Mouse (Mus musculus) gastrocnemius, postnatal 4 days (tissue): Measurements from ENCODE around the gene Cux2. TPM values are rescaled to one million over a fixed set of nuclear protein-coding genes. Genes with fewer than 3 reads are reported as not detected.

ENCODE experiments used
- DNase-seq, 2 experiments: peaks; one replicate each; pipeline ENCODE4 v3.0.0; 2021 to 2022; ENCODE audit warnings: low spot score in 2 of 2, mixed read lengths in 2 of 2
- total RNA-seq, 2 experiments: library from RNA; stranded (reverse); gene quantifications; 2 replicates each; pipeline ENCODE4 v1.2.3; 2021

Cux2 gene
- total RNA-seq, 2 experiments from 2014 or later: 1.3 to 2.1 TPM

DNA sequence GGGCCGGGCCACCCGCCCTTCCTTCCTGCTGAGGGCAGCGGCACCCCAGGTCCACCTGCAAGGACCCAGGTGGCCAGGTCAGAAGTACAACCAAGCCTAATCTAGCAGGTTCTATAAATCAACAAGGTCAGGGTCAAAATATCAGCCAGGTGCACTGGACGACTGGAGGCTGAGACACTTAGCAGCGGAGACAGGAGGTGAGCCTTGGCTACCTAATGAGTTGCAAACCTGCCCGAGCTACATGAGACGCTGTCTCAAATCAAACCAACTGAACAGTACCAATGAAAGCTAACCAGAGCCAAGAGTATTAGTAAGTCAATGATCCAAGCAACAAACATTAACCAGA is 210.8 kb downstream of the Cux2 start:
- no peak for DNase-seq

DNA sequence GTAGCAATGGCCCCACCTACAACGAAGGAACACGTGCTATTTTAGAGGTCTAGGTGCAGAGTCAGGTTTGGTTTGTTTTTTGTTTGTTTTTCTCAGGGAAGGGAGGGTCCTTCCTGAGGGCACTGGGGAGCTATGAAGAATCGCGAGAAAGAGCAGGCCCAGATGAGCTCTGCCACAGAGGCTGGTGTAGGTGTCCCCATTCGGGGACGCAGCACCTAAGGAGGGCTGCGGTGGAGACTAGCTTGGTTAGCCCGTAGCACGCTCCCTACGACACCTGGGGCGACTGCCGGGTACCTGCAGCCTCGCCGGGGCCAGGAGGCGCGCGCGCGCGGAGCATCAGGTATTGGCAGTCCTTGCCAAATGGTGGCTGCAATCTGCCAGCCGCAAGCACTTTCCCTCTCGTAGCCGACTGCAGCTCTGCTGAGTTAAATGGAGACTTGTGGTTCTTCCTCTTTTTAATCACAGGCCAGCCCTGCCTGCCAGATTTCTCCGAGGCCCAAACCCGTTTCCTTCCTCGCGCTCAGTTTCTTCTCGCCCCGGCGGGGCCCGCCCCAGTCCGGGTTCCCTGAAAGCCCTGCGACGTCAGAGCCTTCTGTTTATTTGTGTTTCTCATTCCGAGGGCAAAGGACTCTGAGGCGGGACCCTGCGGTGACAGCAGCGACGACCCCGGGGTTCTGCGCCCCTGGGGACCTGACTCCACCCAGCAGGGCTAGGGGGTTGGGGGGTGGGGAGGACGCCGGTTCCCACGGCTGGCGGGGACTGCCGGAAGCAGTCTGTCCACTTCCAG is 211.4 kb downstream of the Cux2 start:
- peak in 1 of 2 experiments; percentile 47 for DNase-seq

DNA sequence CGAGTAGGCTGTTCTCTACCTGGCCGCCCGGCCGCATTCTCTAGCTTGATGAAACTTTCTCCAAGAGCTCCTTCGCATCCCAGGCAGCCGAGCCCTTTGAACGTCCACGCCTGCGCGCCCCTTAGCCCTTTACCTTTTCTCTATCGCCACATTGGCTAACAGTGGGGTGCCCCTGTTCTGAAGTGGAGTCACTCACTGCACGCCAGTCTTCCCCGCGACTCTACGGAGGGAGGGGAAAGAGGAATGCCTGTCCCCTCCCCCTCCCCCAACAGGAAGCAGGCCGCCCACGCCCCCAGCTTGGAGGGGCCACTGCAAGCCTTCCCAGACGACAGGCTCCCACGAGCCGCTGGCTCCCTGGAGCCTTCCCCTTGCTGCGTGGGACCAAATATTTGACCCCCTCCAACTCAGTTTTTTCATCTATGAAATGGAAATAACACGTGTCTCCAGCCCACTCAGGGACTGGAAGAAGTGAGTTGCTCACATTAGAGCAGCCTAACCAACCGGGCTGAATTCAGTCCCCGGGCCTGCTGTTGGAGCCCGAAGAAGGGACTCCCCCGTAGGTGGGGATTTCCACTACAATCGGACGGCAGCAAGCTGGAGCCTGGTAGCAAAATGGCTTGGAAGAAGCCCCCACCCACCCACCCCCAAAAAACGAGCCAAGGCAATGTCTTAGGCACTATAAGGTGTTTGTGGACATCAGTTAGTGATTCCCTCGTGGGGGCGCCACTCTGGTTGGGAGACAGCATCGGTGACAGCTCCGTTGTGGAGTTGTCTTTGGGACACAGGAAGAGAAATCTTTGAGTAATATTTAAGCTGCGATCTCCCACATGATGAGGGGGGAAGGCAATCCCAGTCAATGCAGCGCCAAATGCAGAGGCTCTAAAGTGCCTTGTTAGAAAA is 212.2 kb downstream of the Cux2 start, which contains the start of gene Sh2b3:
Gene Sh2b3, minus strand, starts transcription at position 206 of the 900 bp plus-strand sequence.
- DNase-seq: peak in 1 of 2 experiments; percentile 56

DNA sequence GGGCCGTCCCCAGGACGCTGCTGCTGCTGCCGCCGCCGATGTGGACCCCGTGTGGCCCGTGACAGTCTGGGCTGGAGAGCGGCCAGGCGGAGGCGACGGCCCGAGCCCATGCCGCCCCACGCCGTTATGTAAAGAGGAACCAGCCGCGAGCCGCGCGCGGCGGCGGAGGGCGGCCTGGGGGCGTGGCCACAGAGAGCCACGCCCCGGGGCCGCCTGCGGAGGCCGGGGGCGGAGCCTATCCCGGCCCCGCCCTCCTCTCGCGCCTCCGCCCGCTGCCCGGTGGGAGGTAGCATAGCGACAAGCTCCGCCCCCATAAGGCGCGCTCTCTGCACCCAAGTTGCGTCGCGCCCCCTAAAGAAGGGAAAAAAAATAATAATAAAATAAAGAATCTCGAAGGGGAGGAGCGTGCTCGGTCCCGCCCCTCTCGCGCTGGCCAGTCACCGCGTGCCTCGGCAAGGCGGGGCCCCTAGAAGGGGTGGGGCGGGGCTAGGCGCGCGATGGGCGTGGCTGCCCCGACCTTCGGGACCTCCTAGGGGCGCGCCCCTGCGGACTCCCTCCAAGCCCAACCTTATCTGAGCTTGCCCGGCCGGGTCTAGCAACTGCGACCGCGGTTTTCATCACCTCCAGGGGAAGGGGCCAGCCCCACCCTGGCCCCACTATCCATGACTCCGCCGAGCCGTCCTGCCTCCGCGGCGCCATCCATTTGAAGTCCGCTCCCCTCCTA is 213.0 kb downstream of the Cux2 start:
- DNase-seq: peak; percentile 80 to 92

DNA sequence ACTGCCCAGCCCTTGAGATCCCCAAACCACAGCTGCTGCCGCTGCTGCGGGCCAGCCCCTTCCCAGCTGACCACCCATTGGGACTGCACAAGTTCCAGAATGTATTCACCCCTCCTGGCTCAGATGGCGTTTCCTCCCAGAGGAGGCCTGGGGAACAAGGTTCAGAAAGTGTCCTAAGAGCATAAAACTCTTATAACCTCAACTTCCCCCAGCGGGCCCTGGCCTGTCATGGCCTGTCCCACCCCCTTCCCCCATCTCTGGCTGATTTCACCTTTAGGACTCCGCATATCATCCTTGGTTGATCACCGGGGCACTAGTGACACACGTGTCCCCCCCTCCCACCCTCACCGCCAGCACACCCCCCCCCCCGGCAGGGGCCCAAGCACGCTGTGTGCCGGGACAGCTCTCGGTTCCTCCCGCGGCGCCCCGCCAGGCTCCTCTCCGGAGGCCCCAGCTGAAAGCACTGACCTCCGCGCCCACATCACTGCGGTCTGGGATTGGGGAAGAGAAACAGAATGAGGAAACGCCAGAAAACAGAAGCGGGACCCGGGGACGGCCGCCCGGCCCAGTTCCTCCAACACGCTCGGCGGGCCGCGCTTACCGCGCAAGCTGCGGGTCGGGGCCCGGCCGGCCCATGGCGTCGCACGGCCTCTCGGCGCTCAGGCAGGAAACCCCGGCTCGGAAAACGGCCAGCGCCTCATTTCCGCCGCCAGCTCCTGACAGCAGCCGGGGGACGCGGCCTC is 213.8 kb downstream of the Cux2 start:
- peak in 1 of 2 experiments; percentile 25 for DNase-seq

DNA sequence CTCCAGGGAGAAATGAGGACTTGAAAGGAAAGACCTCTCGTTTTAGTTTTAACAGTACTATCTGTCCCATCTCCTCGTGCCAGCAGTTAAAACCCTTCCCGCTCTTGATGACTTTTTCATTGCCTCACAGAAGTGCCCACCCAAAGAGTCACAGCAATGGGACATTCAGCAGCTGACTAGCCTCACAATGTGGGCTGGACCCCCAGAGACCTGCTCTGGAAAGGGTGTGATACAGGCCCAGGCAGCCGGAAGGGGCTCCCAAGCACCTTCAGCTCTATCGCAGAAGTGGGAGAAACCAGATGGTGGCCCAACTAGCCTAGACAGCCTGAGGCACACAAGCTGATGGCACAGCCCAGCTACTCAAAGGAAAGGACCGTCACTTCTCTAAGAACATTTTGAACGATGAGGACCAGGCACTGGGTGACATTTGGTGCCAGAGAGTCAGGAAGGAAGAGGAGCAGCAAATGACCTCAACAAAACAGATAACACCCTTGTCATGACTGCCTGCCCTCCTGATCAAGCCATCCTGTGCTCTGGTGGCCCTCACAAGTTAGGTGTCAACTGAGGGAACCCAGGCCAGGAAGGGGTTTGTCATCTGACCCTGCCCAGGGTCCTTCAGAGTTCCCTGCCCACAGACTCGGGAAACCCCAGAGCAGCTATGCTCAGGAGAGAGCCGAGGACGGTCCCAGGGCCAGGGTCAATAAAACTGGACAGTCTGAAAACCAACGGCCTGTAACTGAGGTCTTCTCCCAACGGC is 214.7 kb downstream of the Cux2 start:
- no peak for DNase-seq

DNA sequence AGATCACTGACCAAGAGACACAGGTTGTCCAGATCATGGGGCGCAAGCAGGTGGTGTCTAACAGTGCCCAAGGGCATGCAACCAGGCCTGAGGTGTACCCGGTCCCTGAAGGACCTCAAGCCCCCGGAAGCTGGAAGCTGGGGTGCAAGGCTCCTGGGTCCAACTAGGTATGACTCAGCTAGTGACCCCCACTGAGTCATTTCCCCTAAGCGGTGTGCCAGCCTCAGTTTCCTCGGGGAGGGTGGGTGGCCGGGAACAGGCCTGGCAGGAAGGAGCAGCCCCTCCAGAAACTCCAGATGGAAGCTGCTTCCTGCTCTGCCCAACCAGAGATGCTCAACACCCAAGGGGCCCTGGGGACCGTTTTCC is 215.7 kb downstream of the Cux2 start:
- no peak for DNase-seq

DNA sequence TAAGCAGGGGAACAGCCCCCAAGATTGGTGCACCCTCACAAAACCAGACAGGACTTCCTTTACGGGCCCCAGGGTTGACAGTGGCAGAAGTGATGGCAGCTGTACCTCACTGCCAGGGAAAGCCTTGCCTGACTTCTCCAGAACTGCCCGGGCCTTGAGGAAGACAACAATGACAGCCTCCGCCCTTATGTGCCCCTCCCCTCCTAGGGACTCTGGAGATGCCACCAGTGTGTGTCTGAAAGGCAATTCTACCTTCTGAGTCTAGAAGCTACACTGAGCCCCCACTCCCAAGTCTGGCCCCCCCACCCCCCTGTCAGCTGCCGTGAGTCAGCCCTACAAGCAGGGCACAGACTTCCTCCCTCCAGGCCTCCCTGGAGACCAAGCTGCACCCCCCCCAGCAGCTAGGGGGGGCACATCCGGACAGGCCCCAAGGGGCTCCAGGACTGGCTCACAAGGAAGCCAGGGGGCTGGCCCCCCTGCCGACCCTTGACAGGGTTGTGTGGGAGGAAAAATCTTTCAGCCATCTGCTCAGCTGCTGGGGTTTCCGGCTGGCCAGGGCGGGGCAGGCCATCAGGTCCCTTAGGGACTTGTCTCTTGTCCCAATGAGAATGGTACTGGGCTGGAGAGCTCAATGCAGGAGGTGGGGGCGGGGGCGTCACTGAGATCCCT is 216.2 kb downstream of the Cux2 start:
- peak in 1 of 2 experiments; percentile 53 for DNase-seq

DNA sequence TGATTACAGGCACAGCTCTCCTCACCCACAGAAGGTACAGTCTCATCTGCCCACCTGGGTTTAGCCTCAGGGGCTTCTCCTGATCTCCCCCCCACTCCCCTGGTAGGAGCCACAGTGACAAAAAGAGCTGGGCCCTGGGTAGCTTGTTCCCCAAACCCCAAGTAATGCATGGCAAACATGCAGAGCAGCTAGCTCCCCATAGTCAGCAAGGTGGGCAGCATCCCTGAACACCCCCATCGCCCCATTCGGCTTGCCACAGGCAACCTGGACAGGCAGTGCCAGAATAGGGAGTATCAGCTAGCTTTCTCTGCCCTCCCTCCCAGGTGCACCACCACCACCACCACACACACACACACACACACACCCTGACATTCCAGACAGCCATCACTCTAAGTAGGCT is 216.7 kb downstream of the Cux2 start:
- no peak for DNase-seq

DNA sequence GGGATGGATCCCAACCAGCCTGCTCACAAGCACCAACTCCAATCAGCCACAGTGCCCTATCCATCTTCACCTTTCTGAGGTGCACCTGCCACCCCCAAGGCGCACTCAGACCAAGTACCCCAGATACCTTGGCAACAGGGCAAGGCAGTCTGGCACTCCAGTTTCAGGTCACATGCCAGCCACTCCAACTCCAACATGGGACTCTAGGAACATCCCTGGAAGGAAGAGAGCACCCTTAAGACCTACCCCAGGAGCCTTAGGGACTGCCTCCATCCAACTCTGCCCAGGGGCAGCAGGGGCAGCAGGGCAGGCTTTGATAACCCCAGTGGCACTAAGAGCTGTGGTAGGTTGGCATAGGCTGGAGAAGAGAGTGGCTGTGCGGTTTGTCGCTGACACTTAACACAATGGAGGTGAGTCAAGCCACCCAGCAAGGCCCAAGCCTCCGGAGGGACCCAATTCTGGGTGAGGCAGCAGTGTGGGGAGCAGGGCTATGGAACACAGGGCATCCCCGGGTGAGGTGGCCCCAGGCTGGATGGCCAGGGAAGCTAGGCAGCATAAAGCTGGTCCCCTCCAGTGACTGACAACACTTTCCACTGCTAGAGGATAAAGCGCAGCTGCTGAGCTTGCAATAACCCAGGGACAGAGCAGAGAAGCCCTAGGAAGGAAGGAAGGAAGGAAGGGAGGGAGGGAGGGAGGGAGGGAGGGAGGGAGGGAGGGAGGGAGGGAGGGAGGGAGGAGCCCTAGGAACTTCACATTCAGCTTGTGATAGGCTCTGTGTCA is 217.3 kb downstream of the Cux2 start:
- peak in 1 of 2 experiments; percentile 10 for DNase-seq

DNA sequence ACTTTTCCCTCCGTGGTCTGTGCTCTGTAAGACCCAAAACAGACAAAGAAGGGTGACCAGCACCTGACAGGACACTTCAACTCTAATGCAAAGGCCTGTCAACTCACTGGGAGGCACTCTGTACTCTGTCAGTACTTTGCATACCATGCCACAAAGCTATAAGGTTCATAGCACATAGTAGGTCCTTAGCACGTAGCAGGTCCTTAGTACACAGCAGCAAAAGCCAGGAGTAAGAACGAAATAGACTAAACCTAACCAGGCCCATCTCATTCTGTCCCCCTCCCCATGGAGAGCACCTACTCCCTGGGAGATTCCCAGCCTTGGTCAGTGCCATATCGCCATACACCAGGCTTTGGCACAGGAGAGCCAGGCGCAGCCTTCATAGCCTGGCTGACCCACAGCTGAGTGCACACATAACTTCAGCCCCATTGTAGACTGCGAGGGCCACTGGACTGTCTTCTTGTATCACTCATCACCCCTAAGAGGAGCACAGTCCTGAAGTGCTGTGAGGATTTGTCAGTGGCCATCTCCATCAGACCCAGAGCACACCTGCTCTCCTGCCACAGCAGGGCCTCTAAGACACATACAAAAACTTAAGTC is 218.8 kb downstream of the Cux2 start:
- DNase-seq: no peak

DNA sequence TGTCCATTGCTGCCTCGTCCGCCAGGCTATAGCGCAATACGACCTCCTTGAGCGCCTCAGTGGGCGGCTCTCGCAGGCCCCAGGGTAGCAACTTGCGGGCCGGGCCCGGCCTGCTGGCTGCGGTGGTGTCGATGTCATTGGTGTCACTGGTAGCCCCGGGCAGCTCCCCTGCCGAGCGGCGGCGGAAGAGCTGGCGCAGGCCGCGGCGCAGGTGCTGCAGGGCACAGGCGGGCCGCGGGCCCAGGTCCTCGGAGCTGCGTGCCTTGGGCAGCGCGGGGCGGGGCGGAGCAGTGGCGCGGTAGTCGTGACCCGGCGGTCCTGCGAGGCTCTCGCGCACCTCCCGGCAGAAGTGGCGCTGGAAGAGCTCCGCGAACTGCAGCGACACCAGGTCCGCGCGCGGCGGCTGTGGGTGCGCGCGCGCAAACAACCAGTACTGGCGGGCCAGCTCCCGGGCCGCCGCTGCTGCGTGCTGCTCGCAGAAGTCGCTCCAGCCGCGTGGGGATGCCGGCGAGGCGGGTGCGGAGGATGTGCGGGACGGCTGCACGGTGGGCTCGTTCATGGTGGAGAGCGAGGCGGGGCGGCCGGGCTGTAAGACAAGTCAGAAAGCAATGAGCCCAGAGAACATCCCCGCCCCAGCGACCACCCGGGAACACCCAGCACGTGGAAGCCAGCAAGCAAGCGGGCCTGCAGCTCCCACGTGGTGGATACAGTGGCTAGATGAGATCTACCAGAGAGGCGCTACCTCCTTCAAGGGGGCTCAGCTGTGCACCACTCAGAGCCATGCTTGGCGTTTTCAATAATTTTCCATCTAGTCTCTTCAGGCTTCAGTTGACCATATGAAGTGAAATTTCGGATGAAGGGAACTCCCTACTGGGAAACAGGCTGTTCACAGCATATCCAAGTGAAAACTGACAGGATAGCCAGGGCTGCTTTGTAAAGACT is 221.1 kb downstream of the Cux2 start:
- DNase-seq: peak in 1 of 2 experiments; percentile 29

DNA sequence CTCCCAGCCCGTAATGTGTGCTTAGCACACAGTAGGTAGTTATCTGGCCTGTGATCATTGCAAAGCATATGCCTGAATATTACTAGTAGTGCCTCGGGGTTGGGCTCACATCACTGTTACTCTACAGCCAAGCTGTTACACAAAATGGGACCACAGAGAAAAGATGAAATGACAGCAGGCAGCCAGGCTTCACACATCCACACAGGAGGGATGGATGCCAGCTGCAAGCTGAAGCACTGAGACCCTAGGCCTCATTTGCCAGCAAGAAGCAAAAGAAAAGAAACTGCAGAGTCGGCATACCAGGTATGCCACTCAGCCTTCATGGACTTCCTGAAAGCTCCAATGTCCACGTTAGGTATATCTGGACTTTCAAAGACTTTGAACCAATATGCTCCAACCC is 222.0 kb downstream of the Cux2 start:
- DNase-seq: no peak

DNA sequence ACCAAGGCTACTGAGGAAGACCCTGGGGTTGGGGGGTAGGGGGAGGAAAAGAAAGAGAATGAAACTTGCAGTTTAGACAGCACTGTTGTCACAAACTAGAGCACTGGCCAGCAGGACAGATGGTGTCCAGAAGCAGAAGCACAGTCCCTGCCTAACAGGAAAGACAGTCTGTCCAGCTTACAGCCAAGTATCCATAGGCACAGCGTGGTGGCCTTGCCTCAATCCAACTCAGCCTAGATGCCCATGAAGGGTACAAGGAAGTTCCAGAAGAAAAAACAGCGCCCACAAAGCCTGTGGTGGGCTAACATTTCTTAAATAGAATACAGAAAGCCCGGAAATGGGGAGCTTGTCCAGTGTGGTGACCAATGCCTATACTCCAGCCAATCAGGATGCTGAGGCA is 224.3 kb downstream of the Cux2 start:
- no peak for DNase-seq

DNA sequence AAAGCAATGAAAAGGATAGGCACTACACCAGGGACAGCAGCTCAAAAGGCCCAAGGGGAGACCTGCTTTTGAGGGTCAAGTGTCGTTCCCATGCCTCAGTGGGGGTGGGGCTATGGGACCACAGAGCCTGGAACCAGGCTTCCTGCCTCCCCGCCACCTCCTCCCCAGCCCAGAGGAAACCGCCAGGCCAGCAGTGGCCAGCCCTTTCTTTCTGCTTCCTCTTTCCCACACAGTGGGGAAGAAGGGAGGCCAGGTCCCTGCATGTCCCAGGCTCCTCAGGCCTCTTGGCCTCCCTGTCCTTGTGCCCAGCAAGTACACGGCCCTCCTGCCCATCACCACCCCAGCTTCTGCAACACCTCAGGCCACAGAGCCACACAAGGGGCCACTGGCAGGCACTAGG is 225.8 kb downstream of the Cux2 start:
- peak in 1 of 2 experiments; percentile 18 for DNase-seq

DNA sequence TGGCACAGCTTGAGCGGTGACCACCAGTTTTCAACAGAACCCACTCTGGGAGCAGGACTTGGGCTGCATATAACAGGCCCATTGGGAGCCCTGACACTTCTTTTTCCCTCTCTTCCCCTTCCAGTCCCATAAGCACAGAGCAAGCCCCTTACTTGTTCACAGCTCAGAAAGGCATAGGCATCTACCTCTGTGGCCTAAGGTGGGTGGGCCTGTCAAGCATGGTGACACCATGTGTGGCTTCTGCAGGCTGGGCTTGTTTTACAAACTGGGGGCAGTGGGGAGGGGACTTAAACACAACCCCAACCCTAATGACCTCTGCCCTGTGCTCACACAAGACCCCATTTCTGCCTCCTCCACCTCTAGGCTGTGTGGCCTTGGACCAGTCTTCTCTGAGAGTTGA is 226.2 kb downstream of the Cux2 start:
- no peak for DNase-seq

DNA sequence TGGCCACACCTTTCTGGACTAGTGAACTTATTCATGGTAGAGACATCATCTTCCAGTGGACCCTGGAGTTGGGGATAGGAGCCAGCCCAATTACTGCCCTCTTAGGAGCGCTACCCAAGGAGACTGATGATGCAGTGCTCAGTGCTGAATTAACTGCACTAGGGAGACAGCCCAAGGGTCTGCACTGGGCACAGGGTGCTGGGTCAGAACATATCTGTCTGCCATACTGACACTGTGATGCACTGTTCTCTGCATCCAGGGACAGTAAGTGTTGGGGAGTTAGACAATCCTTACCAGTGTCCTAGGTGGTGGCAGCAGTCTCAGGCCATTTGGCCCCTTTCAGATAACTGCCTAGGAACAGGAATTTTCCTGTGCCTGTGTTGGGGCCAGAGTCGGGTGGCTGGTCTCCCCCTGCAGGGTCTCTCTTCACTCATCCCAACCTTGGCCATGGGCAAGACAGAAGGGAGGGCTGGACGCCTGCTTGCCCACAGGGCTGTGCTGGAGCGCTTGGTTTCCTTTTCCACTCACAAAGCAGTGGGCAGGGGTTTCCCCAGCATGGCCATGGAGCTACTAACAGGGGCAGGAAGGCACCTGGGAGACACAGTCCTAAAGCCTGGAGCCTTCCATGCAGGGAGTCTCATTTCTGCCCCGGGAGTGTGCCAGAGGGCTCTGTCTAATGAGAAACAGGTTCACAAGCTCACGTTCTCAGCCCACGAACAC is 227.0 kb downstream of the Cux2 start:
- no peak for DNase-seq
